Mouse (Mus musculus): Measurements from ENCODE around the gene Gm44503. TPM values are rescaled to one million over a fixed set of nuclear protein-coding genes. Genes with fewer than 3 reads are reported as not detected.

Gene Gm44503
- polyA plus RNA-seq, 1 experiment from 2014 or later = 0.31 TPM

DNA sequence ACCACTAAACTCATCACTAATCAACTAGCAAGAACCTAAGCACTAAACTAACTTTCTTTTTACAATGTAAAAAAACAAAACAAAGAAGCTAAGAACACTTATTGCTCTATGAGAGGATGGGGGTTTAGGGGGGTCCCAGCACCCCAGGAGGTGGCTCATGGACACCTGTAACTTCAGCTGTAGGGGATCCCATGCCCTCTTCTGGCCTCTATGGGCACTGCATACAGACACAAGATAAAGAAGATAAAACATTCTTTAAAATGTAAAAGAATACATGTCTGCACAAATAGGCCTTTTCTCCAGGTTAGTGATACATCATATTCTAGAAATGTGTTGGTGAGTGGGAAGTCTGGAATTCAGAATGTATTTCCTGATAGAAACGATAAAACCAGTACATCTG, 74.8 kb downstream of the Gm44503 start:
- Histone ChIP-seq H3K9me3 (ENCODE audit: control insufficient read depth, low read length) (no peaks in the 10 kb centered on the region), H3K4me1 (replicated peaks; ENCODE audit: control insufficient read depth, insufficient read depth, low read length) (peaks cover 1% of the 10 kb centered on the region; the same call in 1 of the 2 replicates), H3K4me3 (replicated peaks; ENCODE audit: low read length) (no peak overlapping the region), H3K9ac (no peak overlapping the region), H3K27ac (no peak overlapping the region), H3K36me3 (replicated peaks; ENCODE audit: control insufficient read depth, insufficient read depth) (peaks cover 54% of the 10 kb centered on the region), H3K4me2 (replicated peaks) (no peak overlapping the region), H3K27me3 (ENCODE audit: control insufficient read depth, insufficient read depth, low read length) (no peaks in the 10 kb centered on the region)
- WGBS = 92% methylated on average over 1 of the region's 1 CpGs
- DNase-seq (ENCODE audit: low spot score) (no peak), ATAC-seq (ENCODE audit: low FRiP score) (no peak)

DNA sequence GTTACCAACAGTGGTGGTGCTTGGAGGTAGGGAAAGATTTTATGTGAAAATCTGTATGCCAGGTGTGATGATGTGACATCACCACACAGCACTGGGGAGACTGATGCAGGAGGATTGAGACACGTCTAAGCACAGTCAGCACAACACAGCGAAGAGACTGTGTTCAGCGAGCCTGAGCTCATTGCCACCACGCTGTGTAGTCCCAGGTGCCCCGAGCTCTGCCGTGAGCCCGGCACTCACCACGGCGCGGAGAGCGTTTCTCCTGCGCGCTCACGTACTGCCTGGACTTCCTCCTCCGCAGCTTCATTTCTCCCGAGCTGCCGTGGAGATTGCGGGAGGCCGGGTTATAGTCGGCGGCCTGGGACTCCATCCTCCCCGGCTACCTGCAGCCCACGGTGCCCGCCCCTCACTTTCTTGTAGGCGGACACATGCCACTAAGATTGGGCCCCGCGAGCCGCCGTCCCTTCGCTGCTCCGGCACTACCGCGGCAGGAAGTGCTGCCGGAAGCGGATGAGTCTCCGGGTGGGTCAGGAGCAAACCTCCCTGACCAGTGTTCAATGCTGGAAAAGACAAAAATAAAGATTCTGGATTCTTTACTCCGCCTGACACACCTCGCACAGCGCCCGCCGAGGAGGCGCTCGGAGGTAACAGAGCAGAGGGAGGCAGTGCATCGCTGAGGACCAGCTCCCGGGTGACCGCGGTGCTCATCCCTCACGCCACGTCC, 80.7 kb downstream of the Gm44503 start:
- DNase-seq (ENCODE audit: low spot score) (peak; percentile 91), ATAC-seq (ENCODE audit: low FRiP score) (peak; percentile 90)
- peak overlapping the region; percentile 93 for H3K4me2 ChIP-seq (replicated peaks)
- peaks cover 17% of the 10 kb centered on the region for H3K4me1 ChIP-seq (replicated peaks; ENCODE audit: control insufficient read depth, insufficient read depth, low read length)
- H3K27ac ChIP-seq = peak overlapping the region; percentile 90
- H3K4me3 ChIP-seq (replicated peaks; ENCODE audit: low read length) = peak overlapping the region; percentile 59
- peak overlapping the region; percentile 80 for H3K9ac ChIP-seq
- under 1% methylated on average over 49 of the region's 49 CpGs for WGBS
- no peaks in the 10 kb centered on the region for H3K27me3 ChIP-seq (ENCODE audit: control insufficient read depth, insufficient read depth, low read length)
- peaks cover 15% of the 10 kb centered on the region; the same call in 1 of the 2 replicates for H3K36me3 ChIP-seq (replicated peaks; ENCODE audit: control insufficient read depth, insufficient read depth)
- H3K9me3 ChIP-seq (ENCODE audit: control insufficient read depth, low read length) = no peaks in the 10 kb centered on the region

DNA sequence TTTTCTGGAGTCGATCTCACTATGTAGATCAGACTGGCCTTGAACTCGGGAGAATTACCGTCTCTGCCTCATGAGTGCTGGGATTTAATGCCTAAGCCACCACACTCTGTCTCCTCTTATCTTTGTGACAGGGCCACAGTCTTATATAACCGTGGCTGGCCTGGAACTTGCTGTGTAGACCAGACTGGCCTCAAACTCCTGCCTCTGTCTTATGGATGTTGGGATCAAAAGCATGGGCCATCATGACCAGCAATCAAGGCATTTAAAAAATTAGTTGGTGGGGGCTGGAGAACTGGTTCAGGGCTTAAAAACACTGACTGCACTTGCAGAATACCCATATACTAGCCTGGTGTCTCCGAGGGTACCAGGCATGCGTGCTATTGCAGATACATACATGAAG, 81.4 kb downstream of the Gm44503 start, which contains the start of gene Pigb:
Gene Pigb (minus strand): TSS at position 299 of the 400 bp plus-strand sequence.
- Histone ChIP-seq H3K27ac (peak within 1 kb of the TSS; percentile 90), H3K9ac (peak within 1 kb of the TSS; percentile 80), H3K4me3 (replicated peaks; ENCODE audit: low read length) (peak within 1 kb of the TSS; percentile 59), H3K4me1 (replicated peaks; ENCODE audit: control insufficient read depth, insufficient read depth, low read length) (peaks cover 20% of the 10 kb centered on the region), H3K27me3 (ENCODE audit: control insufficient read depth, insufficient read depth, low read length) (no peaks in the 10 kb centered on the region), H3K4me2 (replicated peaks) (peak within 1 kb of the TSS; percentile 93), H3K36me3 (replicated peaks; ENCODE audit: control insufficient read depth, insufficient read depth) (peaks cover 10% of the 10 kb centered on the region; the same call in 1 of the 2 replicates), H3K9me3 (ENCODE audit: control insufficient read depth, low read length) (no peaks in the 10 kb centered on the region)
- no peak for ATAC-seq (ENCODE audit: low FRiP score)
- 35% methylated on average over 6 of the region's 6 CpGs for WGBS
- DNase-seq (ENCODE audit: low spot score) = no peak

DNA sequence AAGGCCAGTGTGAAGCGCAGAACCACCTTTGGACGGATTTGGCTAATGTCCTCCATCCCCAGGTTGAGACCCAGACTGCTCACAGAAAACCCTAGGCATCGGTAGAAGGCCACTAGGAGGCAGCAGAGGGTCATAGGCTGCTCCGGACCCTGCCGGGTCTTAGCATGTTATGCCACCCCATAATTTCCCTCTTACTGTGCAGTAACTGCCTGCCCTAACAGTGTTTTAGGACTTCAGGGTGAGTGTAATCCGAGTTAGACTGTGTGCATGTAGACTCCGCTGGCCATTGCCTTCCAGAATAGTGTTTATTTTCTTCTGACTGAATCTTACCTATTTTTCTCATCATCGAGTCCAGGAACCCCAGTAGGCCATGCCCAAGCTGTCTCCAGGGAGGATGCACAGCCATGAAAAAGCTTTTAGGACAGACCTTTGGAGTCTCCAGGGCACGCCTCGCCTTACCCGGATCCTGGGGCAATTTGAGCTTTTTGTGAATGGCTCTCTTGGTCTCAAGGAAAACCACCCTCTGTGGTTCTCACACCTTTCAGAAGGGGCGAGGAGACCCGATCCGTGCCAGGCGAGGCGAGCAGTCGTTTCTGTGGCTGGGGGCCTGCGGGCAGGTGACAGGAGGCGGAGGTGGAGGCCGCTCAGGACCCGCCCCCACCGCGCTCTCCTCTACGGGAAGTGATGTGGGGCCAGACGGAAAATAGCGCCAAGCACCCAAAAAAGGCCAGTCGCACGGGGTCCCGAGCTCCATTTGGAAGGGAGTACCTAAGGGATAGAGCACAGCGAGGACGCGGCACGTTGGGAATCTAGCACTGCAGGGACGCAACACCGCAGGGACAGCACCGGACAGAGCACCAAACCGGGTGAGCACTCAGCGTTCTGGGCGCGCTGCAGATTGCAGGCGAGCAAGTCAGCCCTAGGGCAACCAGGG, 85.8 kb downstream of the Gm44503 start, which contains the start of gene Rab27a:
Gene Rab27a (plus strand): TSS at position 709 of the 934 bp plus-strand sequence.
- H3K27ac ChIP-seq = no peak within 1 kb of the TSS
- H3K4me2 ChIP-seq (replicated peaks) = peak within 1 kb of the TSS; percentile 68
- no peaks in the 10 kb centered on the region for H3K9me3 ChIP-seq (ENCODE audit: control insufficient read depth, low read length)
- H3K9ac ChIP-seq = peak within 1 kb of the TSS; percentile 64
- WGBS = 2% methylated on average over 41 of the region's 41 CpGs
- H3K4me3 ChIP-seq (replicated peaks; ENCODE audit: low read length) = peak within 1 kb of the TSS; percentile 35
- peaks cover 17% of the 10 kb centered on the region for H3K4me1 ChIP-seq (replicated peaks; ENCODE audit: control insufficient read depth, insufficient read depth, low read length)
- DNase-seq (ENCODE audit: low spot score) = peak; percentile 82
- H3K36me3 ChIP-seq (replicated peaks; ENCODE audit: control insufficient read depth, insufficient read depth) = no peaks in the 10 kb centered on the region
- peak; percentile 58 for ATAC-seq (ENCODE audit: low FRiP score)
- 0 out of 2 replicates have a peak, but pooled peaks cover 3% of the 10 kb centered on the region for H3K27me3 ChIP-seq (ENCODE audit: control insufficient read depth, insufficient read depth, low read length)

DNA sequence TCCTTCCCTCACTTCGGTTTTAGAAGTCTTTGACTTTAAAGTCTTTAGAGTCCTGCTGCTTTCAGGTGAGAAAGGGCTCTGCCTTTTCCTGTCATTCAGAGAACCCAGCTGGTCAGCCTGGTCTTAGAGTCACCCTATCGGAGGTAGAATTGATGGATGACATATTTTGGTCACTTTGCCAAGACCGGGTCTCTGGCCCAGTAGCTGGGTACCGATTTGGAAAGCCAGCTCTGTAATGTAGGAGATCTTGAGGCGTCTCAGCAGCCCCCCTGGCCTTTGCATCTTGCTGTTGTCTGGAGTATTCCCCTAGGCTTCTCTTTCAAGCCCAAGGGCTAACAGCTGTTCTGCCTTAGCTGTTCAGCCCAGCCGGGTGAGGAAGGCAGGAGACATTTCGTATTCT, 86.6 kb downstream of the Gm44503 start:
- ATAC-seq (ENCODE audit: low FRiP score) (no peak), DNase-seq (ENCODE audit: low spot score) (no peak)
- Histone ChIP-seq H3K36me3 (replicated peaks; ENCODE audit: control insufficient read depth, insufficient read depth) (no peaks in the 10 kb centered on the region), H3K4me2 (replicated peaks) (peak overlapping the region; percentile 68), H3K9me3 (ENCODE audit: control insufficient read depth, low read length) (no peaks in the 10 kb centered on the region), H3K4me1 (replicated peaks; ENCODE audit: control insufficient read depth, insufficient read depth, low read length) (peaks cover 14% of the 10 kb centered on the region), H3K4me3 (replicated peaks; ENCODE audit: low read length) (peak overlapping the region; percentile 35), H3K27ac (no peak overlapping the region), H3K27me3 (ENCODE audit: control insufficient read depth, insufficient read depth, low read length) (0 out of 2 replicates have a peak, but pooled peaks cover 3% of the 10 kb centered on the region), H3K9ac (peak overlapping the region; percentile 64)
- 13% methylated on average over 7 of the region's 7 CpGs for WGBS

- Histone ChIP-seq H3K9me3 (ENCODE audit: control insufficient read depth, low read length) (no peaks in the 10 kb centered on the region), H3K9ac (peak overlapping the region; percentile 64; the same call in 1 of the 2 replicates), H3K27me3 (ENCODE audit: control insufficient read depth, insufficient read depth, low read length) (0 out of 2 replicates have a peak, but pooled peaks cover 3% of the 10 kb centered on the region), H3K27ac (no peak overlapping the region), H3K4me1 (replicated peaks; ENCODE audit: control insufficient read depth, insufficient read depth, low read length) (peaks cover 11% of the 10 kb centered on the region; the same call in 1 of the 2 replicates), H3K4me3 (replicated peaks; ENCODE audit: low read length) (no peak overlapping the region), H3K4me2 (replicated peaks) (peak overlapping the region; percentile 68; the same call in 1 of the 2 replicates), H3K36me3 (replicated peaks; ENCODE audit: control insufficient read depth, insufficient read depth) (no peaks in the 10 kb centered on the region)
- WGBS = 73% methylated on average over 10 of the region's 10 CpGs
- ATAC-seq (ENCODE audit: low FRiP score) (no peak), DNase-seq (ENCODE audit: low spot score) (no peak)
These were observed 87.1 kb downstream of the Gm44503 start for GRCm38 (mm10) chr9:73045711-73046110.

GRCm38 (mm10) chr9:73047906-73048305, 89.3 kb downstream of the Gm44503 start:
- ATAC-seq (ENCODE audit: low FRiP score) = no peak
- Histone ChIP-seq H3K9ac (no peak overlapping the region), H3K9me3 (ENCODE audit: control insufficient read depth, low read length) (no peaks in the 10 kb centered on the region), H3K36me3 (replicated peaks; ENCODE audit: control insufficient read depth, insufficient read depth) (no peaks in the 10 kb centered on the region), H3K27me3 (ENCODE audit: control insufficient read depth, insufficient read depth, low read length) (0 out of 2 replicates have a peak, but pooled peaks cover 3% of the 10 kb centered on the region), H3K4me1 (replicated peaks; ENCODE audit: control insufficient read depth, insufficient read depth, low read length) (peaks cover 14% of the 10 kb centered on the region; the same call in 1 of the 2 replicates), H3K27ac (no peak overlapping the region), H3K4me2 (replicated peaks) (no peak overlapping the region), H3K4me3 (replicated peaks; ENCODE audit: low read length) (no peak overlapping the region)
- 95% methylated on average over 2 of the region's 2 CpGs for WGBS
- no peak for DNase-seq (ENCODE audit: low spot score)

- ATAC-seq (ENCODE audit: low FRiP score) (no peak), DNase-seq (ENCODE audit: low spot score) (no peak)
- Histone ChIP-seq H3K36me3 (replicated peaks; ENCODE audit: control insufficient read depth, insufficient read depth) (no peaks in the 10 kb centered on the region), H3K4me3 (replicated peaks; ENCODE audit: low read length) (no peak overlapping the region), H3K9ac (no peak overlapping the region), H3K4me1 (replicated peaks; ENCODE audit: control insufficient read depth, insufficient read depth, low read length) (peaks cover 14% of the 10 kb centered on the region; the same call in 1 of the 2 replicates), H3K9me3 (ENCODE audit: control insufficient read depth, low read length) (no peaks in the 10 kb centered on the region), H3K4me2 (replicated peaks) (no peak overlapping the region), H3K27ac (no peak overlapping the region), H3K27me3 (ENCODE audit: control insufficient read depth, insufficient read depth, low read length) (0 out of 2 replicates have a peak, but pooled peaks cover 3% of the 10 kb centered on the region)
- WGBS = 22% methylated on average over 4 of the region's 4 CpGs
These were observed 90.3 kb downstream of the Gm44503 start for GRCm38 (mm10) chr9:73048927-73049326.
